Mouse (Mus musculus): Measurements from ENCODE around the gene Prkd2. TPM values are rescaled to one million over a fixed set of nuclear protein-coding genes. Genes with fewer than 3 reads are reported as not detected.

The Prkd2 gene
- polyA plus RNA-seq, 1 experiment from 2014 or later = 15.7 TPM

- H3K9ac ChIP-seq (ENCODE audit: low read depth, low read length) = peak overlapping the region; percentile 49
- 4% methylated on average over 84 of the region's 90 CpGs for WGBS
- H3K9me3 ChIP-seq (ENCODE audit: control insufficient read depth, low read length) = no peaks in the 10 kb centered on the region
- peak overlapping the region; percentile 87 for H3K4me2 ChIP-seq (replicated peaks; ENCODE audit: low read depth, low read length)
- peaks cover 21% of the 10 kb centered on the region for H3K4me1 ChIP-seq (ENCODE audit: control insufficient read depth, insufficient read depth, low read length)
- peaks cover 17% of the 10 kb centered on the region for H3K27me3 ChIP-seq (ENCODE audit: control insufficient read depth, insufficient read depth, low read length)
- peak overlapping the region; percentile 40 for H3K4me3 ChIP-seq (ENCODE audit: low read length)
- ATAC-seq (ENCODE audit: low FRiP score, low TSS enrichment) = peak; percentile 58
- H3K27ac ChIP-seq (ENCODE audit: low read depth, low read length) = no peak overlapping the region
- peaks cover 14% of the 10 kb centered on the region for H3K36me3 ChIP-seq (ENCODE audit: control insufficient read depth, insufficient read depth, low read length)
Observed at GRCm38 (mm10) chr7:16810920-16811648, 31.6 kb upstream of the Prkd2 start.

- H3K4me1 ChIP-seq (ENCODE audit: control insufficient read depth, insufficient read depth, low read length) = peaks cover 21% of the 10 kb centered on the region
- peaks cover 14% of the 10 kb centered on the region for H3K36me3 ChIP-seq (ENCODE audit: control insufficient read depth, insufficient read depth, low read length)
- H3K27ac ChIP-seq (ENCODE audit: low read depth, low read length) = no peak overlapping the region
- H3K4me2 ChIP-seq (replicated peaks; ENCODE audit: low read depth, low read length) = peak overlapping the region; percentile 87
- ATAC-seq (ENCODE audit: low FRiP score, low TSS enrichment) = no peak
- H3K9me3 ChIP-seq (ENCODE audit: control insufficient read depth, low read length) = no peaks in the 10 kb centered on the region
- WGBS = 21% methylated on average over 17 of the region's 17 CpGs
- peaks cover 17% of the 10 kb centered on the region for H3K27me3 ChIP-seq (ENCODE audit: control insufficient read depth, insufficient read depth, low read length)
- peak overlapping the region; percentile 49; the same call in 1 of the 2 replicates for H3K9ac ChIP-seq (ENCODE audit: low read depth, low read length)
- H3K4me3 ChIP-seq (ENCODE audit: low read length) = peak overlapping the region; percentile 40
Observed at GRCm38 (mm10) chr7:16811649-16812070, 31.0 kb upstream of the Prkd2 start.

GRCm38 (mm10) chr7:16812505-16812904 is 30.2 kb upstream of the Prkd2 start:
- no peak overlapping the region for H3K9ac ChIP-seq (ENCODE audit: low read depth, low read length)
- H3K27ac ChIP-seq (ENCODE audit: low read depth, low read length) = no peak overlapping the region
- WGBS = 83% methylated on average over 2 of the region's 2 CpGs
- H3K9me3 ChIP-seq (ENCODE audit: control insufficient read depth, low read length) = no peaks in the 10 kb centered on the region
- H3K36me3 ChIP-seq (ENCODE audit: control insufficient read depth, insufficient read depth, low read length) = peaks cover 14% of the 10 kb centered on the region
- no peak overlapping the region for H3K4me2 ChIP-seq (replicated peaks; ENCODE audit: low read depth, low read length)
- no peak for ATAC-seq (ENCODE audit: low FRiP score, low TSS enrichment)
- H3K27me3 ChIP-seq (ENCODE audit: control insufficient read depth, insufficient read depth, low read length) = peaks cover 17% of the 10 kb centered on the region
- peaks cover 27% of the 10 kb centered on the region for H3K4me1 ChIP-seq (ENCODE audit: control insufficient read depth, insufficient read depth, low read length)
- no peak overlapping the region for H3K4me3 ChIP-seq (ENCODE audit: low read length)

- 0% methylated on average over 1 of the region's 1 CpGs for WGBS
- Histone ChIP-seq H3K4me2 (replicated peaks; ENCODE audit: low read depth, low read length) (peak within 1 kb of the TSS; percentile 92), H3K9me3 (ENCODE audit: control insufficient read depth, low read length) (no peaks in the 10 kb centered on the region), H3K27me3 (ENCODE audit: control insufficient read depth, insufficient read depth, low read length) (peaks cover 17% of the 10 kb centered on the region), H3K9ac (ENCODE audit: low read depth, low read length) (peak within 1 kb of the TSS; percentile 92), H3K4me1 (ENCODE audit: control insufficient read depth, insufficient read depth, low read length) (peaks cover 47% of the 10 kb centered on the region), H3K36me3 (ENCODE audit: control insufficient read depth, insufficient read depth, low read length) (peaks cover 7% of the 10 kb centered on the region; the same call in 1 of the 2 replicates), H3K27ac (ENCODE audit: low read depth, low read length) (peak within 1 kb of the TSS; percentile 90), H3K4me3 (ENCODE audit: low read length) (peak within 1 kb of the TSS; percentile 71)
- ATAC-seq (ENCODE audit: low FRiP score, low TSS enrichment) = peak; percentile 28; the same call in 1 of the 2 replicates
Observed at GRCm38 (mm10) chr7:16815351-16815941, 27.3 kb upstream of the Prkd2 start, which contains the start of gene Strn4. TSS of gene Strn4 (plus strand) at chr7:16815889.

GRCm38 (mm10) chr7:16816078-16816474 is 26.6 kb upstream of the Prkd2 start:
- Histone ChIP-seq H3K27me3 (ENCODE audit: control insufficient read depth, insufficient read depth, low read length) (peaks cover 12% of the 10 kb centered on the region), H3K36me3 (ENCODE audit: control insufficient read depth, insufficient read depth, low read length) (peaks cover 7% of the 10 kb centered on the region; the same call in 1 of the 2 replicates), H3K4me3 (ENCODE audit: low read length) (peak overlapping the region; percentile 71), H3K27ac (ENCODE audit: low read depth, low read length) (peak overlapping the region; percentile 90), H3K4me1 (ENCODE audit: control insufficient read depth, insufficient read depth, low read length) (peaks cover 43% of the 10 kb centered on the region), H3K9me3 (ENCODE audit: control insufficient read depth, low read length) (no peaks in the 10 kb centered on the region), H3K9ac (ENCODE audit: low read depth, low read length) (peak overlapping the region; percentile 92), H3K4me2 (replicated peaks; ENCODE audit: low read depth, low read length) (peak overlapping the region; percentile 92)
- WGBS = 1% methylated on average over 47 of the region's 55 CpGs
- ATAC-seq (ENCODE audit: low FRiP score, low TSS enrichment) = peak; percentile 75

- Histone ChIP-seq H3K4me1 (ENCODE audit: control insufficient read depth, insufficient read depth, low read length) (peaks cover 40% of the 10 kb centered on the region), H3K4me3 (ENCODE audit: low read length) (peak within 1 kb of the TSS; percentile 71), H3K27ac (ENCODE audit: low read depth, low read length) (peak within 1 kb of the TSS; percentile 90), H3K9me3 (ENCODE audit: control insufficient read depth, low read length) (no peaks in the 10 kb centered on the region), H3K9ac (ENCODE audit: low read depth, low read length) (peak within 1 kb of the TSS; percentile 92), H3K4me2 (replicated peaks; ENCODE audit: low read depth, low read length) (peak within 1 kb of the TSS; percentile 92), H3K27me3 (ENCODE audit: control insufficient read depth, insufficient read depth, low read length) (peaks cover 7% of the 10 kb centered on the region), H3K36me3 (ENCODE audit: control insufficient read depth, insufficient read depth, low read length) (peaks cover 7% of the 10 kb centered on the region; the same call in 1 of the 2 replicates)
- WGBS = under 1% methylated on average over 41 of the region's 64 CpGs
- ATAC-seq (ENCODE audit: low FRiP score, low TSS enrichment) = peak; percentile 73
Observed at GRCm38 (mm10) chr7:16816475-16817122, 26.1 kb upstream of the Prkd2 start, which contains the start of gene Fkrp. TSS of gene Fkrp (minus strand) at chr7:16816732.

- Histone ChIP-seq H3K27me3 (ENCODE audit: control insufficient read depth, insufficient read depth, low read length) (no peaks in the 10 kb centered on the region), H3K9ac (ENCODE audit: low read depth, low read length) (peak overlapping the region; percentile 92), H3K4me3 (ENCODE audit: low read length) (peak overlapping the region; percentile 71), H3K27ac (ENCODE audit: low read depth, low read length) (no peak overlapping the region), H3K4me1 (ENCODE audit: control insufficient read depth, insufficient read depth, low read length) (peaks cover 36% of the 10 kb centered on the region), H3K4me2 (replicated peaks; ENCODE audit: low read depth, low read length) (peak overlapping the region; percentile 92), H3K9me3 (ENCODE audit: control insufficient read depth, low read length) (no peaks in the 10 kb centered on the region), H3K36me3 (ENCODE audit: control insufficient read depth, insufficient read depth, low read length) (peaks cover 12% of the 10 kb centered on the region)
- 71% methylated on average over 3 of the region's 3 CpGs for WGBS
- no peak for ATAC-seq (ENCODE audit: low FRiP score, low TSS enrichment)
Observed at GRCm38 (mm10) chr7:16817693-16818092, 25.0 kb upstream of the Prkd2 start.

- H3K27ac ChIP-seq (ENCODE audit: low read depth, low read length) = no peak overlapping the region
- no peak overlapping the region for H3K4me3 ChIP-seq (ENCODE audit: low read length)
- peaks cover 36% of the 10 kb centered on the region for H3K4me1 ChIP-seq (ENCODE audit: control insufficient read depth, insufficient read depth, low read length)
- no peak for ATAC-seq (ENCODE audit: low FRiP score, low TSS enrichment)
- no peak overlapping the region for H3K4me2 ChIP-seq (replicated peaks; ENCODE audit: low read depth, low read length)
- no peaks in the 10 kb centered on the region for H3K27me3 ChIP-seq (ENCODE audit: control insufficient read depth, insufficient read depth, low read length)
- H3K9ac ChIP-seq (ENCODE audit: low read depth, low read length) = no peak overlapping the region
- no peaks in the 10 kb centered on the region for H3K9me3 ChIP-seq (ENCODE audit: control insufficient read depth, low read length)
- H3K36me3 ChIP-seq (ENCODE audit: control insufficient read depth, insufficient read depth, low read length) = peaks cover 25% of the 10 kb centered on the region
- WGBS = 79% methylated on average over 5 of the region's 5 CpGs
Observed at GRCm38 (mm10) chr7:16819794-16820193, 22.9 kb upstream of the Prkd2 start.
